Comparison of ENCODE assay signal across 20 mouse cellular contexts in genomic region chr11:52267271-52267670, GRCm38 (mm10). TPM values are rescaled to one million over a fixed set of nuclear protein-coding genes. Genes with fewer than 3 reads are reported as not detected.
"Had no signal": no experiment of that assay in that cellular context is flagged by ENCODE, and none has a peak within 500 bp of the region (broad histone marks: within the 10 kb centered on the region; RNA-seq: fewer than 3 reads in every experiment).

No protein-coding gene starts in this region.

- DNase-seq: kidney, adult 18-20 months; lung, embryonic 14.5 days; lung, postnatal 14 days; right cerebral cortex, adult 18-20 months; right cerebral cortex, postnatal 25 days had no signal

- H3K4me2 ChIP-seq: intestine, embryonic 15.5 days; kidney, embryonic 15.5 days; liver, embryonic 11.5 days; liver, embryonic 15.5 days; lung, embryonic 14.5 days; midbrain, embryonic 11.5 days; neural tube, embryonic 15.5 days had no signal

- H3K27me3 ChIP-seq: intestine, embryonic 15.5 days; kidney, embryonic 15.5 days; liver, embryonic 15.5 days; neural tube, embryonic 15.5 days had no signal

- H3K9ac ChIP-seq: intestine, embryonic 15.5 days; kidney, embryonic 15.5 days; liver, embryonic 15.5 days; lung, embryonic 14.5 days; neural tube, embryonic 15.5 days had no signal

- H3K4me3 ChIP-seq: intestine, embryonic 15.5 days; kidney, embryonic 15.5 days; left cerebral cortex, adult 2 months; limb, embryonic 10.5 days; liver, embryonic 15.5 days; megakaryocyte, embryonic 14.5 days; neural tube, embryonic 15.5 days had no signal

- H3K9me3 ChIP-seq: intestine, embryonic 15.5 days; kidney, embryonic 15.5 days; limb, embryonic 10.5 days; liver, embryonic 15.5 days; megakaryocyte, embryonic 14.5 days; neural tube, embryonic 15.5 days had no signal

- H3K27ac ChIP-seq: intestine, embryonic 15.5 days; left cerebral cortex, adult 2 months; limb, embryonic 10.5 days; liver, embryonic 15.5 days; macrophage; neural tube, embryonic 15.5 days had no signal

- ATAC-seq: midbrain, embryonic 16.5 days had no signal

- H3K36me3 ChIP-seq: intestine, embryonic 15.5 days; liver, embryonic 15.5 days; neural tube, embryonic 15.5 days had no signal

RNA-seq across cellular contexts. Expression of gene Olfr1371, which starts 53.5 kb away (rescaled TPM):
- polyA plus RNA-seq: intestine, embryonic 15.5 days; kidney, embryonic 15.5 days; limb, embryonic 10.5 days; limb, embryonic 14.5 days; liver, embryonic 11.5 days; liver, embryonic 15.5 days; lung, embryonic 14.5 days; macrophage; midbrain, embryonic 11.5 days; midbrain, embryonic 16.5 days; neural tube, embryonic 11.5 days; neural tube, embryonic 15.5 days; small intestine, adult 2 months; stomach, embryonic 14.5 days had no signal
